Mouse (Mus musculus) liver, postnatal 0 days (tissue): ENCODE measurements around the gene Slc7a1. TPM values are rescaled to one million over a fixed set of nuclear protein-coding genes. Genes with fewer than 3 reads are reported as not detected.

Experiments used
- ATAC-seq: fragments of 200-750 bp; cut with Nextera tagmentation; 2 replicates; pipeline ENCODE4 v1.8.0; 2017; ENCODE audit warnings: mild to moderate bottlenecking, moderate library complexity
- DNase-seq: peaks from one replicate; pipeline ENCODE4 v3.0.0-alpha.2; 2016
- H3K27ac ChIP-seq: fragments of 300-500 bp; sonication (generic); 2 replicates; pipeline ENCODE4 v1.5.1; 2014; ENCODE audit warnings: antibody characterized with exemption, moderate library complexity, mild to moderate bottlenecking, low read depth
- H3K27me3 ChIP-seq: fragments of 300-500 bp; sonication (generic); 2 replicates; pipeline ENCODE4 v1.6.1; 2014; ENCODE audit warnings: low read length, control low read depth, mixed read lengths; ENCODE audit not compliant: insufficient read depth
- H3K36me3 ChIP-seq: fragments of 300-500 bp; sonication (generic); replicated peaks from 2 replicates; pipeline ENCODE4 v1.6.1; 2014; ENCODE audit warnings: mild to moderate bottlenecking, control low read depth, low read length, moderate library complexity, mixed read lengths; ENCODE audit not compliant: insufficient read depth
- H3K4me1 ChIP-seq: fragments of 300-500 bp; sonication (generic); 2 replicates; pipeline ENCODE4 v1.6.1; 2014; ENCODE audit warnings: antibody characterized with exemption, mild to moderate bottlenecking, control low read depth; ENCODE audit not compliant: insufficient read depth
- H3K4me2 ChIP-seq: fragments of 300-500 bp; sonication (generic); 2 replicates; pipeline ENCODE4 v1.6.1; 2014; ENCODE audit warnings: low read depth, mild to moderate bottlenecking, low read length, moderate library complexity, mixed read lengths
- H3K4me3 ChIP-seq: fragments of 300-500 bp; sonication (generic); 2 replicates; pipeline ENCODE4 v1.5.1; 2014; ENCODE audit warnings: low read depth, low read length
- H3K9ac ChIP-seq: fragments of 300-500 bp; sonication (generic); replicated peaks from 2 replicates; pipeline ENCODE4 v1.6.1; 2014; ENCODE audit warnings: mild to moderate bottlenecking, moderate library complexity
- H3K9me3 ChIP-seq: fragments of 300-500 bp; sonication (generic); 2 replicates; pipeline ENCODE4 v1.6.1; 2016; ENCODE audit warnings: mild to moderate bottlenecking, control low read depth, low read length, mixed read lengths
- CTCF ChIP-seq: sonication (generic); IDR thresholded peaks from 2 replicates; pipeline ENCODE4 v1.5.1; 2016; ENCODE audit warnings: antibody characterized with exemption, low read depth
- EP300 ChIP-seq: IDR thresholded peaks from 2 replicates; pipeline ENCODE4 v1.6.1; 2016; ENCODE audit warnings: antibody characterized with exemption, low read depth, mild to moderate bottlenecking
- WGBS: fragments of 180-500 bp; shearing (Covaris S2); extraction: QIAGEN DNeasy Blood & Tissue Kit; methylation state at CpG from one replicate; pipeline ENCODE4 v1.1.7; 2014; ENCODE audit not compliant: insufficient replicate concordance; 5-methylcytosine and 5-hydroxymethylcytosine counted together
- polyA plus RNA-seq: library from polyadenylated mRNA; unstranded; fragments of >200 nt; fragmentation: Nextera tagmentation; extraction: Ambion mirVana; gene quantifications from 2 replicates; pipeline ENCODE4 v1.2.1, GENCODE M21; 2015

Gene Slc7a1
- polyA plus RNA-seq, 1 experiment from 2014 or later: 6.5 TPM

DNA sequence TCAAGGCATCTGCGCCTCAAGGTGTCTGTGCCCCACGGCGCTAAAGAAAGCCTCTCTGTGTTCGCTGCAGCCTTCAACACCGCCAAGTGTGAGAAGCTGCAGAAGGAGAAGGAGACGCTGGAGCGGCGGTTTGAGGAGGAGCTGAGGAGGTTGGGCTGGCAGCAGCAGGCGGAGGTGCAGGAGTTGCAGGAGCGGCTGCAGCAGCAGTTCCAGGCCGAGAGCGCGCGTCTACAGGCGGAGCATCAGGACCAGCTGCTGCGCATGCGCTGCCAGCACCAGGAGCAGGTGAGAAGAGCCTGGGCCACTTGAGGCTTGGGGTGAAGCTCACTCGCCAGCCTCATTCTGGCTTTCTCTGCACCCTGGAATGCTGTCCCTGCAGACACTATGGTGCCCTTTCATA, 110.9 kb downstream of the Slc7a1 start:
- Histone ChIP-seq H3K9ac (no peak overlapping the region), H3K4me1 (no peaks in the 10 kb centered on the region), H3K27me3 (no peaks in the 10 kb centered on the region), H3K36me3 (no peaks in the 10 kb centered on the region), H3K4me3 (no peak overlapping the region), H3K4me2 (no peak overlapping the region), H3K9me3 (no peaks in the 10 kb centered on the region), H3K27ac (no peak overlapping the region)
- WGBS: 66% methylated on average over 18 of the region's 18 CpGs
- ATAC-seq: no peak
- no peak for DNase-seq
- TF ChIP-seq EP300 (no peak), CTCF (no peak)

DNA sequence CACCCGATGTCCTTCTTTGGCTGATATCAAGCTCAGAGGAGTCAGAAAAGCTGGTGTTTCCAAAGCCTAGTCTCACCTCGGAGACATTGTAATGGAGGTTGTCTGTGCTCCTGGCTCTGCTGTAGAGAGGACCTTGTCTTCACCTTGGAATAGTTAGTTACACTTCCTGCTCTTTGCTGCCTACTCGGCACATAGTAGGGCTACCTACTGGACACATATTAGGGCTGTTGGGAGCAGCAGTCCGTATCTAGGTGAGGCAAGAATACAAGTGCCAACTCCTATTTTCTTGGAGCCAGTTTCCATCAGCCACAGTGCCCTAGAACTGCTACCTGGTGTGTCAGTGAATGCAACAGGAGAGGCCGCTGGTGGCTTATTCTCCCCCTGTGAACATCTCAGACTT, 112.2 kb downstream of the Slc7a1 start:
- TF ChIP-seq EP300 (no peak), CTCF (no peak)
- Histone ChIP-seq H3K4me1 (no peaks in the 10 kb centered on the region), H3K27me3 (no peaks in the 10 kb centered on the region), H3K9ac (no peak overlapping the region), H3K4me2 (no peak overlapping the region), H3K9me3 (no peaks in the 10 kb centered on the region), H3K4me3 (no peak overlapping the region), H3K36me3 (no peaks in the 10 kb centered on the region), H3K27ac (no peak overlapping the region)
- no peak for DNase-seq
- WGBS: 78% methylated on average over 5 of the region's 5 CpGs
- ATAC-seq: no peak

DNA sequence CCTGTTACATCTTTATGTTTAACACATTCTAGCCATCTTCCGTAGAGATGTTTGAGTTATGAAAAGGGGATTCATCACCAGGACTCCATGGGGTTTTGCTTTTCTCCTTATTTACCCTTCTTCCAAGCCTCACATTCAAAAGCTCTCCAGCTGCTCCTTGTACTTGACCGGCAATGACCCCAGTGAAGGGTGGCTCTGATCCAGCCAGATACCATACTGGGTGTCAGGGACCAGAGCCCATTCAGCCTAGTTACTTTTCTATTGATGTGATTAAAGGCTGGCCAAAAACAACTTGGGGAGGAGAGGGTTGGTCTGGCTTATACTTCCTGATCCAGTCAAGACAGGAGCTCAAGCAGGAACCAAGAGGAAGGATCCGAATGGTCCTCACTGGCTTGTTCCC, 116.1 kb downstream of the Slc7a1 start:
- Histone ChIP-seq H3K9me3 (no peaks in the 10 kb centered on the region), H3K4me1 (no peaks in the 10 kb centered on the region), H3K4me3 (no peak overlapping the region), H3K9ac (no peak overlapping the region), H3K27me3 (no peaks in the 10 kb centered on the region), H3K4me2 (no peak overlapping the region), H3K36me3 (no peaks in the 10 kb centered on the region), H3K27ac (no peak overlapping the region)
- 84% methylated on average over 3 of the region's 3 CpGs for WGBS
- TF ChIP-seq CTCF (no peak), EP300 (no peak)
- no peak for DNase-seq
- no peak for ATAC-seq

DNA sequence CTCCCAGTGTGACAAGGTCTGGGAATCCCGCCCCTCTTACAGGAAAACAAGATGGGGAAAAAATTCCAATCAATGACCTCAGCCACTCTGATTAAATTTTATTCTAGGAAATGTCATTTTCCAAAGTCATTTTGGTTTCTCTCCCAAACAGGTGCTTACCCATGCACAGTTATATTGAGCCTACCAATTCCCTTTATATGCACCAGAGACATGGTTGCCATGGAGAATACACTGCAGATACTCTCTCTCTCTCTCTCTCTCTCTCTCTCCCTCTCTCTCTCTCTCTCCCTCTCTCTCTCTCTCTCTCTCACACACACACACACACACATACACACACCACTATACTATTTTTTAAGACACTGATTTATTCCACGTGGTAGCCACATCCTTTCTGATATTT, 116.5 kb downstream of the Slc7a1 start:
- no peaks in the 10 kb centered on the region for H3K36me3 ChIP-seq
- no peaks in the 10 kb centered on the region for H3K4me1 ChIP-seq
- WGBS: 61% methylated on average over 2 of the region's 2 CpGs
- no peak overlapping the region for H3K4me3 ChIP-seq
- no peak for TF ChIP-seq CTCF
- TF ChIP-seq EP300: no peak
- H3K9ac ChIP-seq: no peak overlapping the region
- no peaks in the 10 kb centered on the region for H3K9me3 ChIP-seq
- no peak overlapping the region for H3K27ac ChIP-seq
- no peak for DNase-seq
- ATAC-seq: no peak
- H3K4me2 ChIP-seq: no peak overlapping the region
- H3K27me3 ChIP-seq: no peaks in the 10 kb centered on the region

DNA sequence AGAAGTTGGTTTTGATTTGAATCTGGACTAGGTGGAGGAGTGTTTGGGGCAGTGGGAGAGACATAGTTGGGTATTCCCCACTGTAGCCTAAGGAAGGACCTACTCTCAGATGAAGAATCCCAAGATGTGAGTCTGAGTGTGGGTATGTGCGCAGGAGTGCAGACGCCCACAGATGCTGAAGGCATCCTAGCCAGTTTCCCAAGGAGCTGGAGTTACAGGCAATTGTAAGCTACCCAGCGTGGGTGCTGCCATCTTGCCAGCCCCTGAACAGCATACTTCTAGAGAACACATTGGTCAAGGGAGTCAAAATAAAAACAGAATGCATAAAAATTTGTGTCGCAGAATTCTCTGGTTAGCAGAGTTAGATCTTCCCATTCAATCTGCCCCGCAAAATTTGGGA, 117.1 kb downstream of the Slc7a1 start:
- no peak for ATAC-seq
- H3K27me3 ChIP-seq: no peaks in the 10 kb centered on the region
- 87% methylated on average over 5 of the region's 5 CpGs for WGBS
- DNase-seq: no peak
- no peaks in the 10 kb centered on the region for H3K9me3 ChIP-seq
- H3K4me1 ChIP-seq: no peaks in the 10 kb centered on the region
- no peak overlapping the region for H3K4me2 ChIP-seq
- H3K4me3 ChIP-seq: no peak overlapping the region
- no peak overlapping the region for H3K9ac ChIP-seq
- no peak for TF ChIP-seq EP300
- TF ChIP-seq CTCF: no peak
- no peak overlapping the region for H3K27ac ChIP-seq
- no peaks in the 10 kb centered on the region for H3K36me3 ChIP-seq

DNA sequence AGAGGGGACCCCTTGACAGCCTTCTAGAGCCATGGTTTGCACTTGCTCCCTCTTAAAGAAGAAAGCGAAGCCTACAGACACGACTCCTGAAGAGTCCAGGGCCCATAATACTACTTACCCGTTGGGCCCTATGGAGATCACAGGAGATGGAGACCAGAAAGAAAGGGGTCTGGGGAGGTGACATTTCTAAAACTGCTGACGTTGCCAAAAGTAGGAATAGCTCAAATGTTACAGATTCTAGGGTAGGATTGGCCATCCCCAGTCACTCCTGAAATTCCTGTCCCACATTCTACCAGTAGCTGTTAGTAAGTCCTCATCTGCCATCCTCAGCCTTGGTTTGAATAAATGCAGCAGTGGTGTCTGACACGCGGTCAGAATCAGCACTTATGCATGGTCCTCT, 117.6 kb downstream of the Slc7a1 start:
- no peak overlapping the region for H3K4me3 ChIP-seq
- no peak for TF ChIP-seq CTCF
- TF ChIP-seq EP300: no peak
- no peak overlapping the region for H3K9ac ChIP-seq
- ATAC-seq: no peak
- no peak overlapping the region for H3K27ac ChIP-seq
- no peak overlapping the region for H3K4me2 ChIP-seq
- H3K9me3 ChIP-seq: no peaks in the 10 kb centered on the region
- H3K36me3 ChIP-seq: no peaks in the 10 kb centered on the region
- H3K4me1 ChIP-seq: no peaks in the 10 kb centered on the region
- DNase-seq: no peak
- H3K27me3 ChIP-seq: no peaks in the 10 kb centered on the region
- WGBS: 71% methylated on average over 6 of the region's 6 CpGs

DNA sequence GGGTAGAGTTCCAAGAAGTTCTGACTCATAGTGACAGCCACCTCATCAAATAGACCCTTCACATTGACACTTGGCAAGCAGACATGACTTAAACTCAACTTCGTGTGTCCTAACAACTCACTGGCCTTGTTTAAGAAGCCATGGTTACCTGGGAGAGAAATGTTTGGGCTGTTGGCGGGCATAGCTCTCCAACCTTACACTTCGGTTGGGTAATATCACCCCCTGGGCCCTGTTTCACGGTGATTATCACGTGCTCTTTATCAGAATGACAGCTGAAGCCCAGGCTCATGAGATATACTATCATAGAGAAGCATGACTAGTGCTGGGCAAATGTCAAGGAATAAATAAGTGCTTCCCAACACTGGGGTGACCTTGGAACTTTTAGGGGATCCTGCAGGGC, 119.4 kb downstream of the Slc7a1 start:
- H3K36me3 ChIP-seq: no peaks in the 10 kb centered on the region
- no peak overlapping the region for H3K4me3 ChIP-seq
- H3K27me3 ChIP-seq: no peaks in the 10 kb centered on the region
- H3K9me3 ChIP-seq: no peaks in the 10 kb centered on the region
- no peak overlapping the region for H3K27ac ChIP-seq
- TF ChIP-seq CTCF: no peak
- no peak for TF ChIP-seq EP300
- DNase-seq (no peak), ATAC-seq (no peak)
- H3K9ac ChIP-seq: no peak overlapping the region
- WGBS: 75% methylated on average over 5 of the region's 5 CpGs
- no peak overlapping the region for H3K4me2 ChIP-seq
- no peaks in the 10 kb centered on the region for H3K4me1 ChIP-seq
